Mouse (Mus musculus) duodenum, adult 2 months (tissue): ENCODE results near the gene Polr1e. TPM values are rescaled to one million over a fixed set of nuclear protein-coding genes. Genes with fewer than 3 reads are reported as not detected.

Experiments used
- polyA plus RNA-seq: library from polyadenylated mRNA; depleted of rRNA; stranded (reverse); fragments of >200 nt; gene quantifications from 2 replicates; pipeline ENCODE4 v1.2.3, GENCODE M21; 2012; ENCODE audit warnings: low replicate concordance; rRNA removed

Gene Polr1e
- polyA plus RNA-seq = 1.2 and 1.5 TPM in 2 replicates

DNA sequence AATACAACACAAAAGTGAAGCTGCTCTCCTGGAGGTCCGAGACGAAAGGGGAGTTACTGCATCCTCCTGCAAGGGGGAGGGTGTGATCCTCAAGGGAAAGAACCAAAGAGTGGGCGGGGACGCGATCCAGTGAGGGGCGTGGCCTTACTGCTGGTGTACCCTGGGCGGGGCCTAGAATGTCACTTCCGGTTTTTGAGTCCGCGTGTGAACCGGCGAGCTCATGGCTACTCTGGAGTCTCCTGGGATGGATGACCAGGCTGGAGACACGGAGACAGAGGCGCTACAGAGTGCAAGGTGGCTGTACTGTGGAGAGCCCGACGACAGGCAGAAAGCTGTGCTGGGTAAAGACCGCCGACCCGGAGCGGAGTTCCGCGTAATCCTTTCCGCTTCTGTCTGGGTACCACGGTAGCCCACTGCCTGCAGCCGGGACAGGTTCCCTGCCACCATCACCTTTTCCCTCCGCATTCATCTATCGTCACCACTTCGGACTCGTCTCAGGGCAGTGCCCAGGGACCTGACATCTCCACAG is at the start of gene Polr1e:
Gene Polr1e (plus strand): TSS at position 132 of the 529 bp plus-strand sequence.

GRCm38 (mm10) chr4:44981280-44981973 is 37.0 kb upstream of the Polr1e start, which contains the start of gene Grhpr:
Gene Grhpr, plus strand, starts transcription at chr4:44981395.

DNA sequence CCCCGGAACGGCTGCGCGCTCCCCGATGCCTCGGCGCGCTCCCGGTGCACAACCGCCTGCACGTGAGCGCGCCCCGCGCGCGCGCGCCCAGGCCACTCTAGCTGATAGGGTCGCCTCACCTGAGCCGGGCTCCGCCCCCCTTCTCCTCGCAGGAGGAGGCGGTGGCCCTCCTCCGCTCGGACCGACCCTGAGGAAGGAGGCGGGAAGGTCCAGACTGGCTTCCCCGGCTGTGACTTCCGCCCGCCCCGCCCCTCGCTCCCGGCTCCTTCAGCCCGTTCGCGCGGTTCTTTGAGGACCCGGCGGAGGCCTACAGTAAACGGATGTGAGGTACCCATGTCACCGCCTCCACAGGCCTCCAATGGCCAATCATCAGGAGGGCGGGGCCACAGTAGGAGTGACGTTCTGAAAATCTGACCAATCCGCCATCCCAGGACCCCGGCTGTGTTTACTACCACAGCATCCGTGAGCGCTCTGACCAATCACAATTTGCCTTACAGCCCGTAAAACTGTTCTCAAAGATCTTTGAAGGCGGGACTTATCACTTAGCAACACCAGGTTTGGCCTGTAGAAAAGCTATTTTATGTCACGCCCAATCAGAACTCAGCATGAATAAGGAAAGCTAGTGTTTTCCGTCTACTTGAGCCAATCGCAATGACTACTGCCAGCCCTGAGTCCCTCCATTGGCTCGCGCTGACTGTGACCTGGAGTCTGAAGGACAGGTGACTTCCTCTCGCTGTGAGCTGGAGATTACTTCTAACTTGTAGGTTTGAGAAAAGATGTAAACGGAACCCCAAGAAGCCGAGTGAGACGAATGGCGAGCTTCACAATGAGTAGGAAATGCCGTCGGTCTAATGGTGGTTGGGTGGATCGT is 6.0 kb upstream of the Polr1e start, which contains the start of gene Zbtb5:
Gene Zbtb5 (minus strand): TSS at position 308 of the 871 bp plus-strand sequence.

DNA sequence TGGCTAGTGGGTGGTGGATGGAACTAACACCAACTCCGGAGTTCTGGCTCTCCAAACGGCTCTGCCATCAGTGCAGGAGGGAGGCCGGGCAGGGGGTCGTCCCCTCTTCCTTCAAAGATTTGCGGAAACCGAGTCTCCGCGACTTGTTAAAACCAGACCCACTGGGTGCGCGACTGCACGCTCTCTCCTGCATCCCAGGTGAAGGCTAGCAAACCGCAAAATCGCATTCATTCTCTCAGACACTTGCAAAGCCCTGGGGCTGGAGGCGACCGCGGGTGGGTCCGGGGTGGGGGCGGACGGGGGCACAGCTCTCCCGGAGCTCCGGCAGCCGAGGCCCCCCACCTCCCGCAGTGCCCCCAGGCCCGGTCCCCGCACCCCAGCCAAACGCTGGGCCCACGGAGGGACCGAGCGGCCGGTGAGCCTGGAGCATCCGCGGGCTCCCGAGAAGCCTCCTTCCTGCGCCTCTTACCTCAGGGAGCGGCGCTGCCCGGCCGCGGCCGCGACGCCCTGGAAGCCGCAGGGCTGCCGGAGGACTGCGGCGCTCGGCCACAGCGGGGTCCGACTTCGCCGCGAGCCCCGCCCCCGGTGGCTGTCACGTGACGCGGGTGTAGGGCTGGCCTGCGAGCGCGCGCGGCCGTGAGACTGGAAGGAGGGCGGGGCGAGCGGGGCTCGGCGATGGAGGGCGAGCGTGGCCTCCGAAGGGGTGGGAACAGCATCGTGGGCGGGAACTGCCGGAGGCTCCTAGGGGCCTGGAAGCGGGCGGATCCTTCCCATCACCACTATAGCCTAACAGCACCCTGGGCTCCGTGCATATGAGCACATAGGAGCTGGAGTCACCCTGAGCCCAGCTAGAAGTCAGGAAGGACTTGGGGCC is 65.9 kb downstream of the Polr1e start, which contains the start of gene Fbxo10:
Gene Fbxo10 (minus strand): TSS at position 584 of the 874 bp plus-strand sequence.

Other genes starting within 250 kb of the Polr1e start
- 57.3 and 60.6 TPM in 2 replicates for gene Grhpr, start 37.2 kb upstream of the Polr1e start, polyA plus RNA-seq
- 3.5 and 7.9 TPM in 2 replicates for gene Zbtb5, start 6.2 kb upstream of the Polr1e start, polyA plus RNA-seq
- gene Fbxo10, start 66.0 kb downstream of the Polr1e start, polyA plus RNA-seq = 1.9 and 2.5 TPM in 2 replicates
- gene Tomm5, start 89.5 kb downstream of the Polr1e start, polyA plus RNA-seq = 45.9 and 81.1 TPM in 2 replicates
- gene Frmpd1, start 166.3 kb downstream of the Polr1e start, polyA plus RNA-seq = 0.07 and 0.47 TPM in 2 replicates